Mouse (Mus musculus): ENCODE results near the gene Dagla. TPM values are rescaled to one million over a fixed set of nuclear protein-coding genes. Genes with fewer than 3 reads are reported as not detected.
A peak's percentile ranks its signal among the peaks of the same experiment; 100 is the strongest.

The Dagla gene
- total and polyA plus RNA-seq, 3 experiments, result 2.5 to 5.7 (median 3.3) TPM

- Histone ChIP-seq H3K27ac (no peak overlapping the region), H3K4me3 (no peak overlapping the region), H3K27me3 (ENCODE audit: control insufficient read depth, insufficient read depth, low read length) (no peaks in the 10 kb centered on the region), H3K4me1 (ENCODE audit: control insufficient read depth, insufficient read depth, low read length) (no peaks in the 10 kb centered on the region), H3K79me2 (replicated peaks; ENCODE audit: control insufficient read depth, insufficient read depth, low read length) (no peaks in the 10 kb centered on the region), H3K9ac (ENCODE audit: low read depth, low read length) (no peak overlapping the region), H3K36me3 (ENCODE audit: control insufficient read depth, insufficient read depth, low read length) (no peaks in the 10 kb centered on the region)
- DNase-seq, result peak in 1 of 2 experiments; percentile 37
- intact Hi-C loops (cut with DNase I), result no loop called here
- TF ChIP-seq POLR2A (IDR thresholded peaks at IDR 0.05; ENCODE audit: insufficient read depth, low read depth, low read length), result no peak
- no peak for TF ChIP-seq EP300 (IDR thresholded peaks at IDR 0.05; ENCODE audit: insufficient read depth, low read depth, low read length)
- no peak for TF ChIP-seq CTCF (IDR thresholded peaks at IDR 0.05)
- 53% methylated on average over 3 of the region's 3 CpGs for WGBS
Measured at GRCm38 (mm10) chr19:10238477-10238876, 66.2 kb downstream of the Dagla start.

- no peaks in the 10 kb centered on the region for H3K27me3 ChIP-seq (ENCODE audit: control insufficient read depth, insufficient read depth, low read length)
- no peak overlapping the region for H3K9ac ChIP-seq (ENCODE audit: low read depth, low read length)
- 71% methylated on average over 9 of the region's 9 CpGs for WGBS
- intact Hi-C loops (cut with DNase I), result no loop called here
- no peaks in the 10 kb centered on the region for H3K4me1 ChIP-seq (ENCODE audit: control insufficient read depth, insufficient read depth, low read length)
- DNase-seq, result no peak
- no peak overlapping the region for H3K4me3 ChIP-seq
- H3K27ac ChIP-seq, result no peak overlapping the region
- H3K36me3 ChIP-seq (ENCODE audit: control insufficient read depth, insufficient read depth, low read length), result no peaks in the 10 kb centered on the region
- TF ChIP-seq CTCF (IDR thresholded peaks at IDR 0.05), result no peak
- TF ChIP-seq EP300 (IDR thresholded peaks at IDR 0.05; ENCODE audit: insufficient read depth, low read depth, low read length), result no peak
- TF ChIP-seq POLR2A (IDR thresholded peaks at IDR 0.05; ENCODE audit: insufficient read depth, low read depth, low read length), result no peak
- H3K79me2 ChIP-seq (replicated peaks; ENCODE audit: control insufficient read depth, insufficient read depth, low read length), result no peaks in the 10 kb centered on the region
Measured at GRCm38 (mm10) chr19:10235784-10236565, 68.7 kb downstream of the Dagla start.

GRCm38 (mm10) chr19:10232327-10233017 lies 72.2 kb downstream of the Dagla start:
- intact Hi-C loops (cut with DNase I), result no loop called here
- no peak overlapping the region for H3K27ac ChIP-seq
- H3K36me3 ChIP-seq (ENCODE audit: control insufficient read depth, insufficient read depth, low read length), result no peaks in the 10 kb centered on the region
- TF ChIP-seq POLR2A (IDR thresholded peaks at IDR 0.05; ENCODE audit: insufficient read depth, low read depth, low read length) (no peak), CTCF (IDR thresholded peaks at IDR 0.05) (no peak), EP300 (IDR thresholded peaks at IDR 0.05; ENCODE audit: insufficient read depth, low read depth, low read length) (no peak)
- H3K4me1 ChIP-seq (ENCODE audit: control insufficient read depth, insufficient read depth, low read length), result no peaks in the 10 kb centered on the region
- no peak overlapping the region for H3K4me3 ChIP-seq
- 64% methylated on average over 9 of the region's 9 CpGs for WGBS
- H3K9ac ChIP-seq (ENCODE audit: low read depth, low read length), result no peak overlapping the region
- DNase-seq, result no peak
- no peaks in the 10 kb centered on the region for H3K79me2 ChIP-seq (replicated peaks; ENCODE audit: control insufficient read depth, insufficient read depth, low read length)
- no peaks in the 10 kb centered on the region for H3K27me3 ChIP-seq (ENCODE audit: control insufficient read depth, insufficient read depth, low read length)

GRCm38 (mm10) chr19:10231871-10232270 lies 72.8 kb downstream of the Dagla start:
- intact Hi-C loops (cut with DNase I), result no loop called here
- 46% methylated on average over 5 of the region's 5 CpGs for WGBS
- Histone ChIP-seq H3K79me2 (replicated peaks; ENCODE audit: control insufficient read depth, insufficient read depth, low read length) (no peaks in the 10 kb centered on the region), H3K9ac (ENCODE audit: low read depth, low read length) (no peak overlapping the region), H3K27me3 (ENCODE audit: control insufficient read depth, insufficient read depth, low read length) (no peaks in the 10 kb centered on the region), H3K36me3 (ENCODE audit: control insufficient read depth, insufficient read depth, low read length) (no peaks in the 10 kb centered on the region), H3K4me3 (no peak overlapping the region), H3K4me1 (ENCODE audit: control insufficient read depth, insufficient read depth, low read length) (no peaks in the 10 kb centered on the region), H3K27ac (no peak overlapping the region)
- no peak for DNase-seq
- TF ChIP-seq EP300 (IDR thresholded peaks at IDR 0.05; ENCODE audit: insufficient read depth, low read depth, low read length) (no peak), POLR2A (IDR thresholded peaks at IDR 0.05; ENCODE audit: insufficient read depth, low read depth, low read length) (no peak), CTCF (IDR thresholded peaks at IDR 0.05) (no peak)

- Histone ChIP-seq H3K27me3 (ENCODE audit: control insufficient read depth, insufficient read depth, low read length) (no peaks in the 10 kb centered on the region), H3K9ac (ENCODE audit: low read depth, low read length) (no peak overlapping the region), H3K4me3 (no peak overlapping the region), H3K27ac (no peak overlapping the region), H3K36me3 (ENCODE audit: control insufficient read depth, insufficient read depth, low read length) (no peaks in the 10 kb centered on the region), H3K4me1 (ENCODE audit: control insufficient read depth, insufficient read depth, low read length) (no peaks in the 10 kb centered on the region), H3K79me2 (replicated peaks; ENCODE audit: control insufficient read depth, insufficient read depth, low read length) (no peaks in the 10 kb centered on the region)
- 24% methylated on average over 7 of the region's 7 CpGs for WGBS
- TF ChIP-seq EP300 (IDR thresholded peaks at IDR 0.05; ENCODE audit: insufficient read depth, low read depth, low read length) (no peak), POLR2A (IDR thresholded peaks at IDR 0.05; ENCODE audit: insufficient read depth, low read depth, low read length) (no peak), CTCF (IDR thresholded peaks at IDR 0.05) (no peak)
- intact Hi-C loops (cut with DNase I), result no loop called here
- no peak for DNase-seq
Measured at GRCm38 (mm10) chr19:10231016-10231415, 73.7 kb downstream of the Dagla start.

GRCm38 (mm10) chr19:10225767-10226166 lies 78.9 kb downstream of the Dagla start:
- TF ChIP-seq POLR2A (IDR thresholded peaks at IDR 0.05; ENCODE audit: insufficient read depth, low read depth, low read length), result no peak
- no peak for TF ChIP-seq EP300 (IDR thresholded peaks at IDR 0.05; ENCODE audit: insufficient read depth, low read depth, low read length)
- TF ChIP-seq CTCF (IDR thresholded peaks at IDR 0.05), result no peak
- no peaks in the 10 kb centered on the region for H3K79me2 ChIP-seq (replicated peaks; ENCODE audit: control insufficient read depth, insufficient read depth, low read length)
- no peak for DNase-seq
- 0 out of 2 replicates have a peak, but pooled peaks cover 2% of the 10 kb centered on the region for H3K27me3 ChIP-seq (ENCODE audit: control insufficient read depth, insufficient read depth, low read length)
- no peak overlapping the region for H3K4me3 ChIP-seq
- H3K9ac ChIP-seq (ENCODE audit: low read depth, low read length), result no peak overlapping the region
- H3K4me1 ChIP-seq (ENCODE audit: control insufficient read depth, insufficient read depth, low read length), result no peaks in the 10 kb centered on the region
- no peaks in the 10 kb centered on the region for H3K36me3 ChIP-seq (ENCODE audit: control insufficient read depth, insufficient read depth, low read length)
- intact Hi-C loops (cut with DNase I), result no loop called here
- 45% methylated on average over 4 of the region's 4 CpGs for WGBS
- H3K27ac ChIP-seq, result no peak overlapping the region

All from heart, adult 2 months (tissue).